Mouse (Mus musculus) MEL-GATA-1-ER (cell line): ENCODE results near the gene Mogat2.

Experiments used
- DNase-seq: peaks from one replicate; pipeline ENCODE4 v3.0.0-alpha.2; 2012; ENCODE audit warnings: low read depth; ENCODE audit errors: extremely low read depth

Gene Mogat2

DNA sequence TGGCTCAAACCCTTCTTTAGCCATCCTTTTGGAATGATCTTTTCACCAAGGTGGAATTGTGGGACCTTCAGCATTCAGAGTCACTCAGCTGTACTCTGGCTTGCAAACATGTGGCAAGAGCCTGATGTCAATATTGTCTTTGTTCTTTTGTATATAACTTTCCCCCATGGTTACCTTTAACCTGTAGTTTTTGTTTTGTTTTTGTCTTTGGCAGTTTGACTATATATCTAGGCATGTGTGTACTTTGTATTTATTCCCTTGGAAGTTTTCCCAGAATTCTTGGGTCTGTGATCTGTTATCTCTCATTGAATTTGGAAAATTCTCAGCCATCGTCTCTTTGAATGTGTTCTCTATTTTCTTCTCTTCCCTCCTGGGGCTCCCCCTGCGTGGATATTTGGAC, 43.9 kb downstream of the Mogat2 start:
- DNase-seq = no peak

- no peak for DNase-seq
These were observed 44.5 kb downstream of the Mogat2 start for GRCm38 (mm10) chr7:99193926-99194325.

DNA sequence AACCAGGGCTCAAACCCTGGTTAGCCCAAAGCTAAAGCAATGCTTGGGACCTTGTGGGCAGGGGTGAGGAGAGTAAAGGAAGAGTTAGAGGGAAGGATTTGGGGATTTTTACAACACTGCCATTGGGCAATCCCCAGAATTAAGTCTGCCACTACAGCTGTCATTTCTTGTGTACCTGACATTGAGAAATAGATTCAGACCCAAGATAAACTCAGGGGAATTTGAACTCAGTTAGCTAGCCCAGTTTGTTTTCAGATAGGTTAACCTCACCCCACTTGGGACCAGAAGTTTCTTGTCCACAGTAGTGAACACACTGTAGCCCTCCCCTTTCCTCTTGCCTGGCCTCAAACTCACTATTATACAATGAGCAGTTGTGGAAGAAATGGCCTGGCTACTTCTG, 47.0 kb downstream of the Mogat2 start:
- DNase-seq = no peak

- DNase-seq = no peak
These were observed 48.5 kb downstream of the Mogat2 start for GRCm38 (mm10) chr7:99189885-99190284.

DNA sequence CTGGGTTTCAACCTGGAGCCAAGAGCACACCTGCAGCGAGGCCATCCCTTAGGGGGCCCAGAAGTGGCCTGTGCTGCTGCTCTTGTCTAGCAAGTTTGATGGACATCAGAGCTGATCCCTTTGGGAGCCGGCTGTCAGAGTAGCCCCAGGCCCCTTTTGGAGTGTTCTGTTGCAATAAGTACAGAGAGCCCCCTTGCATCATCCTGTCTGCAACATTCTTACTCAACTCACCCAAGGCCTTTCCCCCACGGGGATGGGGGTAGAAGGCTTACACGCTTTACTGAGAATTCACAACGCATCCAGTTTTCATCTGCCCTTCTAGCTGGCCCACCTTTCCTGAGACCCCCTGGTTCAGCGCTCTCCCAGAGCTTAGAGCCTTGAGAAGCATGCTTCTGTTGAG, 49.8 kb downstream of the Mogat2 start:
- DNase-seq = no peak

- no peak for DNase-seq
These were observed 51.0 kb downstream of the Mogat2 start for GRCm38 (mm10) chr7:99187451-99187850.

GRCm38 (mm10) chr7:99185405-99185804, 53.0 kb downstream of the Mogat2 start:
- DNase-seq = no peak

GRCm38 (mm10) chr7:99183751-99184150, 54.7 kb downstream of the Mogat2 start:
- peak; percentile 35 for DNase-seq

GRCm38 (mm10) chr7:99182432-99183172, 55.8 kb downstream of the Mogat2 start, which contains the start of gene Dgat2:
TSS of gene Dgat2 (minus strand) at chr7:99182719.
- DNase-seq = peak; percentile 71

- DNase-seq = no peak
These were observed 56.6 kb downstream of the Mogat2 start for GRCm38 (mm10) chr7:99181619-99182431.

- DNase-seq = peak; percentile 14
These were observed 58.3 kb downstream of the Mogat2 start for GRCm38 (mm10) chr7:99180162-99180561.

DNA sequence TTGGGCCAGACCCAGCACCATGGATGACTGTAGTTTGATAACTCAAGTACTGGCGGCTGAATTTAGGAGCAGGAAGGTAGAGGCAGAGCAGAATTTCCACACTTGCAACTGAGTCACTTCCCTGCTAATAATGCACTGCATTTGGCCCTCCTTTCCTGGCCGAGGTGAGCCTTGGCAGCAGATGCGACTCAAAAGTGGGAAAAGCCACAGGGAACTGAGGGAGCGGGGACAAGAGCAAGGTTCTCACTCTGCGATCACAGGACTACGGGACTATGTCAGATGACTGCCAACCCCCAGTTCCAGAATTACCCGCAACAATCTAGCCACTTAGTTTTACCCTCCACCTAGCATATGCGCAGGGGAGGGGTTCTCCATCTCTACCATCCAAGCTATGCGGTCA, 59.1 kb downstream of the Mogat2 start:
- DNase-seq = no peak

- DNase-seq = no peak
These were observed 61.0 kb downstream of the Mogat2 start for GRCm38 (mm10) chr7:99177386-99177785.

GRCm38 (mm10) chr7:99175666-99176065, 62.8 kb downstream of the Mogat2 start:
- DNase-seq = no peak

GRCm38 (mm10) chr7:99175118-99175517, 63.3 kb downstream of the Mogat2 start:
- no peak for DNase-seq

GRCm38 (mm10) chr7:99174006-99174405, 64.4 kb downstream of the Mogat2 start:
- no peak for DNase-seq

GRCm38 (mm10) chr7:99172898-99173297, 65.5 kb downstream of the Mogat2 start:
- peak; percentile 96 for DNase-seq

- DNase-seq = no peak
These were observed 66.5 kb downstream of the Mogat2 start for GRCm38 (mm10) chr7:99171730-99172463.

DNA sequence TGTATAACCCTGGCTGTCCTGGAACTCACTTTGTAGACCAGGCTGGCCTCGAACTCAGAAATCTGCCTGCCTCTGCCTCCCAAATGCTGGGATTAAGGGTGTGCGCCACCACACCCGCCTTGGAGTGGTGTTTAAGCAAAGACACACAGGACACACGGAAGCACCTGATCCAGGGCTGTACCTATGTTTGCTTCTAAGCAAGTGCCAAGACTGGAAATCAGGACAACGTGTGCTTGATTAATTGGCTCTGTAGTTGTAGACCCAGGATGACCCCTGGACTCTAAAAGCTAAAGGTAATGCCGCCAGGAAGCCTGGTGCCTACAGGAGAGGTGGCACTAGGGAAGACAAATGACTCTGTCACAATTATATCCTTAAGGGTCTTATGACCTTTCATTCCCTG, 67.9 kb downstream of the Mogat2 start:
- no peak for DNase-seq

- DNase-seq = no peak
These were observed 68.6 kb downstream of the Mogat2 start for GRCm38 (mm10) chr7:99169717-99170403.
